Mouse (Mus musculus): Measurements from ENCODE around the gene Vmn2r3. TPM values are rescaled to one million over a fixed set of nuclear protein-coding genes. Genes with fewer than 3 reads are reported as not detected.
A peak's percentile ranks its signal among the peaks of the same experiment; 100 is the strongest.
"Not testable (repeated sequence)": the region's sequence is repeated elsewhere in the genome, so short reads cannot be mapped to it uniquely, and the experiment has no call there.

Vmn2r3 gene
- total and polyA plus RNA-seq, 2 experiments from 2014 or later: not detected

DNA sequence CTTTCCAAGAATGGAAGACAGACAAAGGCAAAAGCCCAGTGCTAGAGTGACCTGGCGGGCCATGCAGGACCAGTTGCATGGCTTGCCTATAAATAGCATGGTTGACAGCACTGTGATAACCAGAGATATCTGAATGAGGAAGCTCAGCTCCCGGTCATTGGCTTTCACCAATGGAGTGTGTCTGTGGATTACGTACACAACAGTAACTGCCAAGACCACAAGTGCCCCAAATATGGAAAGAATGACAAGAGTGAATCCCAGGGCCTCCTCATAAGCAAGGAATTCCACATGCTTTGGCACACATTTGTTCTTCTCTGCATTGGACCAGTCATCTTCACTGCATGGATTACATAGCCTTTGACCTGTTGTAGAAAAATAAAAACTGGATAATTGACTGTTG is 29.9 kb downstream of the Vmn2r3 start:
- TF ChIP-seq EP300 (IDR thresholded peaks at IDR 0.05; ENCODE audit: low read depth) (no peak; the same call in 1 of the 2 replicates), CTCF (IDR thresholded peaks at IDR 0.05; ENCODE audit: low read depth) (no peak)
- Histone ChIP-seq H3K9me3 (replicated peaks; ENCODE audit: control insufficient read depth, low read length) (no peaks in the 10 kb centered on the region), H3K4me2 (ENCODE audit: low read depth, low read length) (no peak overlapping the region), H3K27ac (ENCODE audit: low read depth) (peak overlapping the region; percentile 51; the same call in 1 of the 2 replicates), H3K4me3 (ENCODE audit: low read depth, low read length) (no peak overlapping the region), H3K4me1 (ENCODE audit: control insufficient read depth, insufficient read depth) (peaks cover 4% of the 10 kb centered on the region; the same call in 1 of the 2 replicates), H3K27me3 (ENCODE audit: control insufficient read depth, insufficient read depth, low read length) (no peaks in the 10 kb centered on the region), H3K36me3 (replicated peaks; ENCODE audit: control insufficient read depth, insufficient read depth, low read length) (no peaks in the 10 kb centered on the region), H3K9ac (replicated peaks; ENCODE audit: low read depth, low read length) (no peak overlapping the region)
- WGBS: 21% methylated on average over 3 of the region's 3 CpGs
- DNase-seq (ENCODE audit: low spot score): peak; percentile 54
- ATAC-seq (ENCODE audit: insufficient read depth, low read depth): peak; percentile 64; the same call in 1 of the 2 replicates

DNA sequence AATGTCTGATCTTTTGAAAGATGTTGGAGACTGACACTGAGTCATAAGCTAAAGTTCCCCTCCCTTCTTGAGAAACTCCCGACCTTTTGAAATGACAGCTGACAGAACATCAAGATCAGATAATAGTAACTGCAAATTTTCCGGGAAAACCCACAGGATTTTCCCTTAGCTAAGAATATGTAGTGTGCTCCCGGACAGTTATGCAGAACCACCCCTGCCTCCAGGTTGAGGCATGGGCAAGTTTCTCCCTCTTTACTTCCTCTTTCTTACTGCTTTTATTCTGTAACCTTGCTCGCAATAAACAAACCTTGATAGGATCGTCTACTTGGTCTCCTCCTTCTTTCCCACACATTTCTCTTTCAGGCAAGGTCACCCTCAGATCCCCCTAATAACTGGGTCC is 37.9 kb downstream of the Vmn2r3 start:
- Histone ChIP-seq H3K9ac (replicated peaks; ENCODE audit: low read depth, low read length) (no peak overlapping the region), H3K27ac (ENCODE audit: low read depth) (no peak overlapping the region), H3K9me3 (replicated peaks; ENCODE audit: control insufficient read depth, low read length) (no peaks in the 10 kb centered on the region), H3K36me3 (replicated peaks; ENCODE audit: control insufficient read depth, insufficient read depth, low read length) (no peaks in the 10 kb centered on the region), H3K4me1 (ENCODE audit: control insufficient read depth, insufficient read depth) (no peaks in the 10 kb centered on the region), H3K4me3 (ENCODE audit: low read depth, low read length) (no peak overlapping the region), H3K27me3 (ENCODE audit: control insufficient read depth, insufficient read depth, low read length) (no peaks in the 10 kb centered on the region), H3K4me2 (ENCODE audit: low read depth, low read length) (no peak overlapping the region)
- ATAC-seq (ENCODE audit: insufficient read depth, low read depth) (no peak), DNase-seq (ENCODE audit: low spot score) (no peak)
- 73% methylated on average over 5 of the region's 5 CpGs for WGBS
- no peak for TF ChIP-seq CTCF (IDR thresholded peaks at IDR 0.05; ENCODE audit: low read depth)
- TF ChIP-seq EP300 (IDR thresholded peaks at IDR 0.05; ENCODE audit: low read depth): no peak

DNA sequence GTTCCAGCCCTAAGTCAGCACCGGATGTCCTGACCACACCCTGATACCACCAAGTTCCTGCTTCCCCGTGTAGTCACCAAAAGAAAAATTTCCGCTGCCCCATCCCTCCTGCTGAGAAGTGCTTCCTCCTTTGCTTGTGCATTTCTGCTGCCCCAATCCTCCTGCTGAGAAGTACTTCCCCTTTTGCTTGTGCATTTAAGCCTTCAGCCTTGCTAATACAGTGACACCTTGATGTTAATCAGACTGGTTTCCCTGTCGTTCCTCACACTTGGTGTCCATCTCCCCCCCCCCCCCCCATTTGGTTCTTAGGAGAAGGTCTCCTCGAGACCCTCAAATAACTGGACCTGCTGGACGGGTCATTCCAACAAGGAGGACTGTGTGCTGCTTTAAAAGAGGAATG is 39.0 kb downstream of the Vmn2r3 start:
- not testable (repeated sequence) for ATAC-seq (ENCODE audit: insufficient read depth, low read depth)

DNA sequence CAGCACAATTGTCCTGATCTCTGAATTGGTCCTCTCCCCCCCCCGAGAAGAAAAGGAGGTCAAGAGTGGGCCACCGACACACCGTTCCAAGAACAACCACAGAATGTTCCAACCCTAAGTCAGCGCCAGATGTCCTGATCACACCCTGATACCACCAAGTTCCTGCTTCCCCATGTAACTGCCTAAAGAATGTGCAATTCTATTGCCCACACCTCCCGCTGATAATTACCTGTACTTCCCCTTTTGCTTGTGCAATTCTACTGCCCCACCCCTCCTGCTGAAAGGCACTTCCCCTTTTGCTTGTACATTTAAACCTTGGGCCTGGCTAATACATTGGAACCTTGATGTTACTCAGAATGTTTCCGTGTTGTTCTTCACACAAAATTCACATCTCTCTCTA is 54.0 kb downstream of the Vmn2r3 start:
- DNase-seq (ENCODE audit: low spot score); H3K4me1 ChIP-seq (ENCODE audit: control insufficient read depth, insufficient read depth); H3K27me3 ChIP-seq (ENCODE audit: control insufficient read depth, insufficient read depth, low read length); H3K9ac ChIP-seq (replicated peaks; ENCODE audit: low read depth, low read length); H3K4me2 ChIP-seq (ENCODE audit: low read depth, low read length); ATAC-seq (ENCODE audit: insufficient read depth, low read depth); H3K27ac ChIP-seq (ENCODE audit: low read depth); H3K4me3 ChIP-seq (ENCODE audit: low read depth, low read length); H3K36me3 ChIP-seq (replicated peaks; ENCODE audit: control insufficient read depth, insufficient read depth, low read length); H3K9me3 ChIP-seq (replicated peaks; ENCODE audit: control insufficient read depth, low read length): not testable (repeated sequence)
- 86% methylated on average over 6 of the region's 6 CpGs for WGBS

More for the DNA sequence above, 39.0 kb downstream of the Vmn2r3 start:
- H3K27ac ChIP-seq (ENCODE audit: low read depth); H3K27me3 ChIP-seq (ENCODE audit: control insufficient read depth, insufficient read depth, low read length); H3K9ac ChIP-seq (replicated peaks; ENCODE audit: low read depth, low read length); H3K4me2 ChIP-seq (ENCODE audit: low read depth, low read length); H3K9me3 ChIP-seq (replicated peaks; ENCODE audit: control insufficient read depth, low read length); H3K4me1 ChIP-seq (ENCODE audit: control insufficient read depth, insufficient read depth); DNase-seq (ENCODE audit: low spot score); H3K4me3 ChIP-seq (ENCODE audit: low read depth, low read length); H3K36me3 ChIP-seq (replicated peaks; ENCODE audit: control insufficient read depth, insufficient read depth, low read length): not testable (repeated sequence)
- 84% methylated on average over 6 of the region's 6 CpGs for WGBS

DNA sequence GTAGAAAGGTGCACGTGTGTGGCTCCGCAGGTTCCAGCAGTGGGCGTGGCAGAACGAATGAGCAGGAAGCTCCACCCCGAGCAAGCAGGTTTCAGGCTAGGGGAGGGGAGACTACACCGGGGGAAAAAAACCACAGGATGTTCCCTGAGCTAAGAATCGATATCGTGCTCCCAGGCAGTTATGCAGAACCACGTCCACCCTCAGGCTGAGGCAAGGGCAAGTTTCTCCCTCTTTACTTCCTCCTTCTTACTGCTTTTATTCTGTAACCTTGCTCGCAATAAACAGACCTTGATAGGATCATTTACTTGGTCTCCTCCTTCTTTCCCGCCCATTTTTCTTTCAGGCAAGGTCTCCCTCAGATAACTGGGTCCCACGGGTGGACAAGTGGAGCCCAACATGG is 55.9 kb downstream of the Vmn2r3 start:
- H3K4me3 ChIP-seq (ENCODE audit: low read depth, low read length); ATAC-seq (ENCODE audit: insufficient read depth, low read depth); DNase-seq (ENCODE audit: low spot score); H3K9me3 ChIP-seq (replicated peaks; ENCODE audit: control insufficient read depth, low read length); H3K9ac ChIP-seq (replicated peaks; ENCODE audit: low read depth, low read length); H3K36me3 ChIP-seq (replicated peaks; ENCODE audit: control insufficient read depth, insufficient read depth, low read length); H3K27me3 ChIP-seq (ENCODE audit: control insufficient read depth, insufficient read depth, low read length); H3K4me1 ChIP-seq (ENCODE audit: control insufficient read depth, insufficient read depth); H3K27ac ChIP-seq (ENCODE audit: low read depth); H3K4me2 ChIP-seq (ENCODE audit: low read depth, low read length): not testable (repeated sequence)
- 72% methylated on average over 8 of the region's 12 CpGs for WGBS

DNA sequence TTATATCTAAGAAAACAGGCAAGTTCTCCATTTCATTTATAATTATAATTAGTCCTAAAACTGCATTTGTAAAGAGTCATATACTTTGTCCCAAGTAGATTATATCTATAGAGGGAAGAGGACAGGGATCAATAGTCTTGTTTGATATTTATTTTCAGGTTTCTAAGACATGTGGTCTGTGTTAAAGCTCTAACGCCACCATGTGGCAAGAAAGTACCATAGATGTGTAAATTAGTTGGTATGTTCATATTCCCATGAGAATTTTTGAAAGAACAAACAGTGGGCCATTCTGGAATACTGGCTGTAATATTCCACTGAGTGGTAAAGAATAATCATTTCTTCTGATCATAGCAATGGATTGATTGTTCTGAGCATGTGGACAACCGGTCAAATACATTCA is 62.3 kb downstream of the Vmn2r3 start:
- no peak for DNase-seq (ENCODE audit: low spot score)
- Histone ChIP-seq H3K4me2 (ENCODE audit: low read depth, low read length) (no peak overlapping the region), H3K27me3 (ENCODE audit: control insufficient read depth, insufficient read depth, low read length) (no peaks in the 10 kb centered on the region), H3K9ac (replicated peaks; ENCODE audit: low read depth, low read length) (no peak overlapping the region), H3K36me3 (replicated peaks; ENCODE audit: control insufficient read depth, insufficient read depth, low read length) (no peaks in the 10 kb centered on the region), H3K27ac (ENCODE audit: low read depth) (no peak overlapping the region), H3K4me3 (ENCODE audit: low read depth, low read length) (no peak overlapping the region), H3K4me1 (ENCODE audit: control insufficient read depth, insufficient read depth) (no peaks in the 10 kb centered on the region), H3K9me3 (replicated peaks; ENCODE audit: control insufficient read depth, low read length) (no peaks in the 10 kb centered on the region)
- 55% methylated on average over 2 of the region's 2 CpGs for WGBS
- no peak for ATAC-seq (ENCODE audit: insufficient read depth, low read depth)
- TF ChIP-seq EP300 (IDR thresholded peaks at IDR 0.05; ENCODE audit: low read depth): no peak

Other genes starting within 250 kb of the Vmn2r3 start
- not detected in 2 replicates for gene Vmn2r1, start 208.2 kb downstream of the Vmn2r3 start, total RNA-seq (2014; rRNA removed; ENCODE audit: low replicate concordance)
- gene Vmn2r1, start 208.2 kb downstream of the Vmn2r3 start, polyA plus RNA-seq (2015; fragmentation: Nextera tagmentation; extraction: Ambion mirVana): 0.03 and 0.04 TPM in 2 replicates
- gene Vmn2r2, start 147.8 kb downstream of the Vmn2r3 start, total RNA-seq (2014; rRNA removed; ENCODE audit: low replicate concordance): not detected in 2 replicates
- not detected in 2 replicates for gene Vmn2r2, start 147.8 kb downstream of the Vmn2r3 start, polyA plus RNA-seq (2015; fragmentation: Nextera tagmentation; extraction: Ambion mirVana)
- not detected in 2 replicates for gene Vmn2r4, start 125.7 kb upstream of the Vmn2r3 start, total RNA-seq (2014; rRNA removed; ENCODE audit: low replicate concordance)
- gene Vmn2r4, start 125.7 kb upstream of the Vmn2r3 start, polyA plus RNA-seq (2015; fragmentation: Nextera tagmentation; extraction: Ambion mirVana): not detected in 2 replicates
- not detected in 2 replicates for gene Vmn2r5, start 220.1 kb upstream of the Vmn2r3 start, total RNA-seq (2014; rRNA removed; ENCODE audit: low replicate concordance)
- gene Vmn2r5, start 220.1 kb upstream of the Vmn2r3 start, polyA plus RNA-seq (2015; fragmentation: Nextera tagmentation; extraction: Ambion mirVana): not detected in 2 replicates